Mouse (Mus musculus) erythroblast, embryonic 14.5 days (primary cell): Measurements from ENCODE around the gene C2cd2. TPM values are rescaled to one million over a fixed set of nuclear protein-coding genes. Genes with fewer than 3 reads are reported as not detected.
A peak's percentile ranks its signal among the peaks of the same experiment; 100 is the strongest.

Source experiments
- H3K27me3 ChIP-seq: 2 replicates; pipeline ENCODE4 v1.6.1; 2012; ENCODE audit warnings: inconsistent platforms; ENCODE audit not compliant: control insufficient read depth
- H3K36me3 ChIP-seq: 2 replicates; pipeline ENCODE4 v1.6.1; 2012; ENCODE audit warnings: mild to moderate bottlenecking, inconsistent platforms; ENCODE audit not compliant: control insufficient read depth
- H3K4me1 ChIP-seq: 2 replicates; pipeline ENCODE4 v1.6.1; 2012; ENCODE audit warnings: inconsistent platforms; ENCODE audit not compliant: control insufficient read depth
- H3K4me3 ChIP-seq: replicated peaks from 2 replicates; pipeline ENCODE3; 2012; ENCODE audit warnings: moderate library complexity, mild to moderate bottlenecking, inconsistent platforms
- H3K9me3 ChIP-seq: 2 replicates; pipeline ENCODE4 v1.6.1; 2012; ENCODE audit warnings: low read length, inconsistent platforms, mixed read lengths; ENCODE audit not compliant: control insufficient read depth
- GATA1 ChIP-seq: IDR thresholded peaks from 2 replicates; pipeline ENCODE4 v1.6.1; 2012; ENCODE audit warnings: low read length, inconsistent platforms, mixed read lengths
- TAL1 ChIP-seq: IDR thresholded peaks from 3 replicates; pipeline ENCODE4 v1.6.1; 2012; ENCODE audit warnings: low read length, inconsistent platforms, mixed read lengths
- polyA plus RNA-seq: library from polyadenylated mRNA; stranded (reverse); fragments of >175 nt; gene quantifications from 2 replicates; pipeline ENCODE4 v1.2.3, GENCODE M21; 2012

Gene C2cd2
- polyA plus RNA-seq, 1 experiment, result 0.62 TPM

GRCm38 (mm10) chr16:97977277-97977676 is 14.9 kb upstream of the C2cd2 start:
- no peaks in the 10 kb centered on the region for H3K36me3 ChIP-seq

GRCm38 (mm10) chr16:97963956-97964540 is 1.6 kb upstream of the C2cd2 start:
- H3K36me3 ChIP-seq, result peaks cover 2% of the 10 kb centered on the region

More at GRCm38 (mm10) chr16:97977277-97977676, 14.9 kb upstream of the C2cd2 start:
- peaks cover 9% of the 10 kb centered on the region for H3K4me1 ChIP-seq
- H3K9me3 ChIP-seq, result no peaks in the 10 kb centered on the region
- no peak overlapping the region for H3K4me3 ChIP-seq
- H3K27me3 ChIP-seq, result no peaks in the 10 kb centered on the region
- no peak for TF ChIP-seq TAL1
- TF ChIP-seq GATA1, result no peak

GRCm38 (mm10) chr16:97961381-97962150 is 832 bp downstream of the C2cd2 start:
- TF ChIP-seq GATA1 (no peak), TAL1 (no peak)
- Histone ChIP-seq H3K27me3 (no peaks in the 10 kb centered on the region), H3K9me3 (no peaks in the 10 kb centered on the region), H3K36me3 (peaks cover 5% of the 10 kb centered on the region), H3K4me3 (peak overlapping the region; percentile 94), H3K4me1 (peaks cover 75% of the 10 kb centered on the region)

More at GRCm38 (mm10) chr16:97963956-97964540, 1.6 kb upstream of the C2cd2 start:
- no peaks in the 10 kb centered on the region for H3K9me3 ChIP-seq
- H3K27me3 ChIP-seq, result no peaks in the 10 kb centered on the region
- H3K4me3 ChIP-seq, result no peak overlapping the region
- peaks cover 53% of the 10 kb centered on the region for H3K4me1 ChIP-seq
- no peak for TF ChIP-seq TAL1
- TF ChIP-seq GATA1, result no peak

GRCm38 (mm10) chr16:97960348-97960747 is 2.0 kb downstream of the C2cd2 start:
- peaks cover 15% of the 10 kb centered on the region for H3K36me3 ChIP-seq
- TF ChIP-seq GATA1 (no peak), TAL1 (no peak)

GRCm38 (mm10) chr16:97958401-97958973 is 3.9 kb downstream of the C2cd2 start:
- Histone ChIP-seq H3K4me1 (peaks cover 86% of the 10 kb centered on the region), H3K36me3 (peaks cover 24% of the 10 kb centered on the region), H3K27me3 (no peaks in the 10 kb centered on the region), H3K9me3 (no peaks in the 10 kb centered on the region), H3K4me3 (no peak overlapping the region)
- TF ChIP-seq GATA1 (no peak), TAL1 (no peak)

More at GRCm38 (mm10) chr16:97960348-97960747, 2.0 kb downstream of the C2cd2 start:
- Histone ChIP-seq H3K4me3 (no peak overlapping the region), H3K27me3 (no peaks in the 10 kb centered on the region), H3K4me1 (peaks cover 83% of the 10 kb centered on the region), H3K9me3 (no peaks in the 10 kb centered on the region)

GRCm38 (mm10) chr16:97957626-97958025 is 4.8 kb downstream of the C2cd2 start:
- TF ChIP-seq TAL1, result no peak
- TF ChIP-seq GATA1, result no peak
- H3K4me1 ChIP-seq, result peaks cover 89% of the 10 kb centered on the region
- no peak overlapping the region for H3K4me3 ChIP-seq
- no peaks in the 10 kb centered on the region for H3K9me3 ChIP-seq
- peaks cover 28% of the 10 kb centered on the region for H3K36me3 ChIP-seq
- H3K27me3 ChIP-seq, result no peaks in the 10 kb centered on the region

- H3K4me3 ChIP-seq, result no peak overlapping the region
- peaks cover 44% of the 10 kb centered on the region for H3K36me3 ChIP-seq
- no peaks in the 10 kb centered on the region for H3K9me3 ChIP-seq
- H3K4me1 ChIP-seq, result peaks cover 84% of the 10 kb centered on the region
- no peak for TF ChIP-seq TAL1
- no peak for TF ChIP-seq GATA1
- no peaks in the 10 kb centered on the region for H3K27me3 ChIP-seq
Measured at GRCm38 (mm10) chr16:97956011-97956410, 6.4 kb downstream of the C2cd2 start.

- Histone ChIP-seq H3K9me3 (no peaks in the 10 kb centered on the region), H3K27me3 (no peaks in the 10 kb centered on the region), H3K4me3 (no peak overlapping the region), H3K4me1 (peaks cover 65% of the 10 kb centered on the region), H3K36me3 (peaks cover 59% of the 10 kb centered on the region)
- no peak for TF ChIP-seq GATA1
- no peak for TF ChIP-seq TAL1
Measured at GRCm38 (mm10) chr16:97953300-97953699, 9.1 kb downstream of the C2cd2 start.

- H3K4me1 ChIP-seq, result peaks cover 61% of the 10 kb centered on the region
- no peaks in the 10 kb centered on the region for H3K9me3 ChIP-seq
- TF ChIP-seq GATA1 (no peak), TAL1 (no peak; the same call in 2 of the 3 replicates)
- H3K27me3 ChIP-seq, result no peaks in the 10 kb centered on the region
- peaks cover 61% of the 10 kb centered on the region for H3K36me3 ChIP-seq
- H3K4me3 ChIP-seq, result no peak overlapping the region
Measured at GRCm38 (mm10) chr16:97952801-97953200, 9.6 kb downstream of the C2cd2 start.
